In genomic region chr11:3864343-3864742, GRCm38 (mm10) we compare ENCODE assay signal across 8 mouse cellular contexts. TPM values are rescaled to one million over a fixed set of nuclear protein-coding genes. Genes with fewer than 3 reads are reported as not detected.
DNase-seq lines count a peak whose midpoint lies in the region; ATAC-seq and TF ChIP-seq lines count a peak whose summit lies in the region.

No protein-coding gene starts in this region.

- ATAC-seq in hindbrain, embryonic 16.5 days = peak; percentile 44
- ATAC-seq in midbrain, embryonic 11.5 days (ENCODE audit: low FRiP score) = no peak
- ATAC-seq in erythroblast, adult 5-6 weeks (replicated peaks; ENCODE audit: low FRiP score, poor library complexity, severe bottlenecking) = no peak

- H3K9me3 ChIP-seq in hindbrain, embryonic 16.5 days (ENCODE audit: control insufficient read depth, low read length) = no peaks in the 10 kb centered on the region
- no peaks in the 10 kb centered on the region for H3K9me3 ChIP-seq in midbrain, embryonic 11.5 days (ENCODE audit: control insufficient read depth, low read length)

- peak overlapping the region; percentile 72 for H3K4me2 ChIP-seq in hindbrain, embryonic 16.5 days (ENCODE audit: low read length)
- H3K4me2 ChIP-seq in midbrain, embryonic 11.5 days = peak overlapping the region; percentile 71

- TF ChIP-seq POLR2A in cerebellum, adult 2 months (IDR thresholded peaks at IDR 0.05; ENCODE audit: borderline replicate concordance, insufficient read depth, low read length) = no peak
- no peak for TF ChIP-seq POLR2A in cortical plate, adult 2 months (IDR thresholded peaks at IDR 0.05; ENCODE audit: extremely low read depth, insufficient read depth, low read length)

- DNase-seq in cerebellum, adult 2 months = no peak
- DNase-seq in cerebellum, postnatal 25 days = no peak
- peak; percentile 89 for DNase-seq in midbrain, embryonic 11.5 days (ENCODE audit: low spot score, missing footprints)
- no peak for DNase-seq in left cerebral cortex, postnatal 36 days (ENCODE audit: low spot score in 2 of 2)
- no peak for DNase-seq in right cerebral cortex, postnatal 14 days

- intact Hi-C loops in left cerebral cortex, postnatal 36 days (cut with DNase I) = loop anchor here (5.0 kb wide), 1 partner anchor 47 kb away; no protein-coding TSS in a partner anchor

- H3K27me3 ChIP-seq in cerebellum, adult 2 months (ENCODE audit: control insufficient read depth, insufficient read depth, low read length) = no peaks in the 10 kb centered on the region; the same call in 1 of the 2 replicates
- H3K27me3 ChIP-seq in hindbrain, embryonic 16.5 days (replicated peaks; ENCODE audit: control insufficient read depth, insufficient read depth, low read length) = no peaks in the 10 kb centered on the region
- peaks cover 11% of the 10 kb centered on the region for H3K27me3 ChIP-seq in midbrain, embryonic 11.5 days (ENCODE audit: control insufficient read depth, insufficient read depth, low read length)

- H3K27ac ChIP-seq in cerebellum, adult 2 months (ENCODE audit: insufficient read depth, low read length) = peak overlapping the region; percentile 8; the same call in 1 of the 2 replicates
- H3K27ac ChIP-seq in cortical plate, adult 2 months (ENCODE audit: insufficient read depth, low read length) = no peak overlapping the region
- no peak overlapping the region for H3K27ac ChIP-seq in hindbrain, embryonic 16.5 days (ENCODE audit: low read depth, low read length)
- H3K27ac ChIP-seq in midbrain, embryonic 11.5 days (ENCODE audit: low read depth, low read length) = no peak overlapping the region

- 20% methylated on average over 6 of the region's 6 CpGs for WGBS in cerebellum, adult 2 months
- 25% methylated on average over 6 of the region's 6 CpGs for WGBS in hindbrain, embryonic 16.5 days
- whole genome bisulfite sequencing in midbrain, embryonic 11.5 days = 53% methylated on average over 6 of the region's 6 CpGs

- peak overlapping the region; percentile 78 for H3K4me3 ChIP-seq in cerebellum, adult 2 months (replicated peaks; ENCODE audit: insufficient read depth, low read depth, low read length)
- H3K4me3 ChIP-seq in cortical plate, adult 2 months (ENCODE audit: insufficient read depth, low read length) = peak overlapping the region; percentile 71
- peak overlapping the region; percentile 54 for H3K4me3 ChIP-seq in hindbrain, embryonic 16.5 days (ENCODE audit: low read length)
- H3K4me3 ChIP-seq in midbrain, embryonic 11.5 days (ENCODE audit: low read depth, low read length) = peak overlapping the region; percentile 43

- no peak overlapping the region for H3K9ac ChIP-seq in hindbrain, embryonic 16.5 days (ENCODE audit: low read depth, low read length)
- peak overlapping the region; percentile 63 for H3K9ac ChIP-seq in midbrain, embryonic 11.5 days (ENCODE audit: low read length)

- H3K36me3 ChIP-seq in hindbrain, embryonic 16.5 days (ENCODE audit: control insufficient read depth, insufficient read depth, low read length) = no peaks in the 10 kb centered on the region
- no peaks in the 10 kb centered on the region for H3K36me3 ChIP-seq in midbrain, embryonic 11.5 days (ENCODE audit: control insufficient read depth, insufficient read depth, low read length)

- peaks cover 8% of the 10 kb centered on the region; the same call in 1 of the 2 replicates for H3K4me1 ChIP-seq in cerebellum, adult 2 months (ENCODE audit: control insufficient read depth, insufficient read depth, low read length)
- H3K4me1 ChIP-seq in cortical plate, adult 2 months (ENCODE audit: control insufficient read depth, insufficient read depth, low read length) = peaks cover 5% of the 10 kb centered on the region
- H3K4me1 ChIP-seq in hindbrain, embryonic 16.5 days (ENCODE audit: control insufficient read depth, insufficient read depth, low read depth, low read length) = peaks cover 8% of the 10 kb centered on the region
- H3K4me1 ChIP-seq in midbrain, embryonic 11.5 days (ENCODE audit: control insufficient read depth, insufficient read depth, low read length) = no peaks in the 10 kb centered on the region

- TF ChIP-seq CTCF in cerebellum, adult 2 months (IDR thresholded peaks at IDR 0.05; ENCODE audit: borderline replicate concordance, insufficient read depth, low read depth, low read length) = no peak
- TF ChIP-seq CTCF in cortical plate, adult 2 months (IDR thresholded peaks at IDR 0.05; ENCODE audit: extremely low read depth, insufficient read depth, low read length) = no peak

RNA-seq across cellular contexts. Expression of gene Osbp2, which starts 0.6 kb away (rescaled TPM):
- polyA plus RNA-seq in cerebellum, adult 2 months (2012; rRNA removed) = 71.3 and 81.7 TPM in 2 replicates
- 129 and 131 TPM in 2 replicates for polyA plus RNA-seq in cortical plate, adult 2 months (2012; rRNA removed)
- 34.8 and 36.2 TPM in 2 replicates for polyA plus RNA-seq in hindbrain, embryonic 16.5 days (2015; fragmentation: Nextera tagmentation; extraction: Ambion mirVana)
- polyA plus RNA-seq in midbrain, embryonic 11.5 days (2014; fragmentation: Nextera tagmentation; extraction: Ambion mirVana) = 1.5 and 1.6 TPM in 2 replicates
- not detected in 2 replicates for total RNA-seq in erythroblast, adult 5-6 weeks (2015; ENCODE audit: low replicate concordance)
- total RNA-seq in erythroblast, adult 5-6 weeks (2017; ENCODE audit: low replicate concordance) = not detected in 2 replicates
- 100 to 1,000 TPM; 128 to 164 TPM for total RNA-seq in left cerebral cortex, postnatal 36 days (2021)

RNA-seq across cellular contexts. Expression of gene 4921536K21Rik, which starts 30.6 kb away (rescaled TPM):
- polyA plus RNA-seq in cerebellum, adult 2 months (2012; rRNA removed) = 0.29 and 0.36 TPM in 2 replicates
- 0.25 and 0.29 TPM in 2 replicates for polyA plus RNA-seq in cortical plate, adult 2 months (2012; rRNA removed)
- polyA plus RNA-seq in hindbrain, embryonic 16.5 days (2015; fragmentation: Nextera tagmentation; extraction: Ambion mirVana) = 0.62 and 0.88 TPM in 2 replicates
- polyA plus RNA-seq in midbrain, embryonic 11.5 days (2014; fragmentation: Nextera tagmentation; extraction: Ambion mirVana) = 0.57 and 0.64 TPM in 2 replicates
- not detected in 2 replicates for total RNA-seq in erythroblast, adult 5-6 weeks (2015; ENCODE audit: low replicate concordance)
- total RNA-seq in erythroblast, adult 5-6 weeks (2017; ENCODE audit: low replicate concordance) = not detected in 2 replicates
- total RNA-seq in left cerebral cortex, postnatal 36 days (2021) = under 1 TPM; 0.32 to 0.70 TPM

RNA-seq across cellular contexts. Expression of gene Dusp18, which starts 30.7 kb away (rescaled TPM):
- polyA plus RNA-seq in cerebellum, adult 2 months (2012; rRNA removed) = 5.4 and 5.7 TPM in 2 replicates
- 19.3 and 19.4 TPM in 2 replicates for polyA plus RNA-seq in cortical plate, adult 2 months (2012; rRNA removed)
- 30.0 and 30.5 TPM in 2 replicates for polyA plus RNA-seq in hindbrain, embryonic 16.5 days (2015; fragmentation: Nextera tagmentation; extraction: Ambion mirVana)
- polyA plus RNA-seq in midbrain, embryonic 11.5 days (2014; fragmentation: Nextera tagmentation; extraction: Ambion mirVana) = 20.1 and 21.4 TPM in 2 replicates
- total RNA-seq in erythroblast, adult 5-6 weeks (2015; ENCODE audit: low replicate concordance) = not detected in 2 replicates
- total RNA-seq in erythroblast, adult 5-6 weeks (2017; ENCODE audit: low replicate concordance) = 0.09 TPM in 1 of 2 replicates, not detected in the other
- total RNA-seq in left cerebral cortex, postnatal 36 days (2021) = 10 to 100 TPM; 23.7 to 26.4 TPM

RNA-seq across cellular contexts. Expression of gene Slc35e4, which starts 50.1 kb away (rescaled TPM):
- polyA plus RNA-seq in cerebellum, adult 2 months (2012; rRNA removed) = 27.3 and 28.5 TPM in 2 replicates
- 20.7 and 21.7 TPM in 2 replicates for polyA plus RNA-seq in cortical plate, adult 2 months (2012; rRNA removed)
- 20.5 and 22.2 TPM in 2 replicates for polyA plus RNA-seq in hindbrain, embryonic 16.5 days (2015; fragmentation: Nextera tagmentation; extraction: Ambion mirVana)
- 3.2 and 3.5 TPM in 2 replicates for polyA plus RNA-seq in midbrain, embryonic 11.5 days (2014; fragmentation: Nextera tagmentation; extraction: Ambion mirVana)
- 0.38 and 0.63 TPM in 2 replicates for total RNA-seq in erythroblast, adult 5-6 weeks (2015; ENCODE audit: low replicate concordance)
- not detected in 2 replicates for total RNA-seq in erythroblast, adult 5-6 weeks (2017; ENCODE audit: low replicate concordance)
- 10 to 100 TPM; 18.5 to 23.0 TPM for total RNA-seq in left cerebral cortex, postnatal 36 days (2021)

Comparison
In these comparisons a context has a peak if more than half of its experiments do, and no peak if none do; other contexts are left out.
1. RNA of gene Osbp2, which starts 0.6 kb away (polyA plus RNA-seq): 129 to 131 TPM in cortical plate, adult 2 months, 71.3 to 81.7 TPM in cerebellum, adult 2 months and 34.8 to 36.2 TPM in hindbrain, embryonic 16.5 days; 1.5 to 1.6 TPM in midbrain, embryonic 11.5 days; every median in the first group is over 10 times any median in the second.
2. Peak in every context shown above with its lines, with median percentiles within 50 percentile points of each other: H3K4me3 ChIP-seq.